Mouse (Mus musculus): ENCODE results near the gene Cd63. TPM values are rescaled to one million over a fixed set of nuclear protein-coding genes. Genes with fewer than 3 reads are reported as not detected.

Cd63 gene
- total RNA-seq, 2 experiments from 2014 or later: 52.7 to 64.3 TPM

GRCm38 (mm10) chr10:128960590-128961584, 60.1 kb downstream of the Cd63 start, which contains the start of gene Mettl7b:
TSS of gene Mettl7b (minus strand) at chr10:128960988.
- DNase-seq: no peak
- intact Hi-C loops (cut with DNase I): no loop called here

Other genes with a start within 250 kb of the Cd63 start
- gene Suox, start 226.9 kb upstream of the Cd63 start, total RNA-seq (2021): 10 to 100 TPM; 10.5 to 11.0 TPM
- gene Rab5b, start 204.7 kb upstream of the Cd63 start, total RNA-seq (2021): 100 to 1,000 TPM; 113 TPM
- gene Pmel, start 196.8 kb upstream of the Cd63 start, total RNA-seq (2021): 1 to 10 TPM in 1 of 2 experiments, under 1 TPM in 1; 0.50 to 1.6 TPM
- gene Cdk2, start 196.0 kb upstream of the Cd63 start, total RNA-seq (2021): 10 to 100 TPM in 1 of 2 experiments, 1 to 10 TPM in 1; 8.1 to 10.0 TPM
- 1 to 10 TPM; 7.5 to 7.7 TPM for gene Dgka, start 156.1 kb upstream of the Cd63 start, total RNA-seq (2021)
- 10 to 100 TPM; 37.5 TPM for gene Pym1, start 153.1 kb upstream of the Cd63 start, total RNA-seq (2021)
- gene Mmp19, start 110.1 kb upstream of the Cd63 start, total RNA-seq (2021): 1 to 10 TPM in 1 of 2 experiments, under 1 TPM in 1; 0.74 to 1.3 TPM
- gene Dnajc14, start 96.9 kb upstream of the Cd63 start, total RNA-seq (2021): 10 to 100 TPM; 59.3 to 63.3 TPM
- gene Tmem198b, start 96.6 kb upstream of the Cd63 start, total RNA-seq (2021): 10 to 100 TPM; 14.1 to 14.2 TPM
- 10 to 100 TPM; 50.9 to 53.4 TPM for gene Sarnp, start 83.7 kb upstream of the Cd63 start, total RNA-seq (2021)
- gene Ormdl2, start 79.3 kb upstream of the Cd63 start, total RNA-seq (2021): 1 to 10 TPM; 4.3 to 5.2 TPM
- 10 to 100 TPM; 18.8 to 20.1 TPM for gene Gdf11, start 9.3 kb upstream of the Cd63 start, total RNA-seq (2021)
- gene Rdh5, start 21.9 kb downstream of the Cd63 start, total RNA-seq (2021): 1 to 10 TPM; 5.4 to 6.1 TPM
- 10 to 100 TPM; 90.7 to 91.9 TPM for gene Bloc1s1, start 23.0 kb downstream of the Cd63 start, total RNA-seq (2021)
- 1 to 10 TPM; 8.9 to 9.1 TPM for gene Itga7, start 32.8 kb downstream of the Cd63 start, total RNA-seq (2021)
- gene Mettl7b, start 60.0 kb downstream of the Cd63 start, total RNA-seq (2021): not detected
- gene Olfr9, start 88.4 kb downstream of the Cd63 start, total RNA-seq (2021): not detected
- not detected for gene Olfr763, start 109.8 kb downstream of the Cd63 start, total RNA-seq (2021)
- not detected for gene Olfr764-ps1, start 138.9 kb downstream of the Cd63 start, total RNA-seq (2021)
- not detected for gene Olfr765, start 149.0 kb downstream of the Cd63 start, total RNA-seq (2021)
- not detected for gene Olfr766-ps1, start 168.0 kb downstream of the Cd63 start, total RNA-seq (2021)
- gene Olfr767, start 181.9 kb downstream of the Cd63 start, total RNA-seq (2021): under 1 TPM in 1 of 2 experiments, not detected in 1; 0.14 TPM
- gene Olfr768, start 198.4 kb downstream of the Cd63 start, total RNA-seq (2021): not detected
- gene Olfr769, start 216.9 kb downstream of the Cd63 start, total RNA-seq (2021): not detected
- not detected for gene Olfr770, start 238.0 kb downstream of the Cd63 start, total RNA-seq (2021)